Mouse (Mus musculus): ENCODE data around the gene Tmem236.

DNA sequence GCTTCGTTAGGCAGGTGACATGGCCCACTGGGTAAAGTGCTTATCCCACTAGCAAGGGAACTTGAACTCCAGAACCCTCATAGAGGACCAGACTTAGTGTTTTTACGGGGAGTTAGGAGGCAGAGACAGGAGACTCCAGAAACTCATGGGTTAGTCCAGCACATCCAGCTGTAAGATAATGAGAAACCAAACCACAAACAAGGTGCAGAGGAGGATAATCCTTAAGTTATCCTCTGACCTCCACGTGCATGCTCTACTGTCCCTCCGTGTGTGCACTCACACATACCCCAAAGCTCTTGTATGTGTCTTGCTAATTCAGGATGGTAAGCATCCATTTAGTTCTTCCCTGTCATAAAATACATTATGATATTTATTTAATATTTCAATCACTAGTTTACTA lies 17.3 kb downstream of the Tmem236 start:
- TF ChIP-seq CTCF (IDR thresholded peaks at IDR 0.05; ENCODE audit: borderline replicate concordance, control insufficient read depth, extremely low read depth, insufficient read depth, low read length, poor library complexity) (no peak), POLR2A (IDR thresholded peaks at IDR 0.05; ENCODE audit: control insufficient read depth, extremely low read depth, insufficient read depth, low read length, poor library complexity) (no peak)
